Mouse (Mus musculus) spleen, postnatal 4 days (tissue): ENCODE data around the gene Nrbf2.
A peak's percentile ranks its signal among the peaks of the same experiment; 100 is the strongest.

Source experiments
- DNase-seq, 2 experiments: peaks; one replicate each; pipeline ENCODE4 v3.0.0; 2022; ENCODE audit warnings: low spot score in 2 of 2

Gene Nrbf2

GRCm38 (mm10) chr10:67295331-67295730, 10.2 kb upstream of the Nrbf2 start:
- no peak for DNase-seq

- DNase-seq = no peak
These were observed 6.0 kb upstream of the Nrbf2 start for GRCm38 (mm10) chr10:67291087-67291486.

- DNase-seq = no peak
These were observed 5.5 kb upstream of the Nrbf2 start for GRCm38 (mm10) chr10:67290622-67291021.

GRCm38 (mm10) chr10:67287877-67288276, 2.8 kb upstream of the Nrbf2 start:
- no peak for DNase-seq

GRCm38 (mm10) chr10:67284761-67285175, 337 bp downstream of the Nrbf2 start:
- peak; percentile 34 to 80 for DNase-seq

GRCm38 (mm10) chr10:67284311-67284710, 794 bp downstream of the Nrbf2 start:
- DNase-seq = no peak

GRCm38 (mm10) chr10:67283516-67283915, 1.6 kb downstream of the Nrbf2 start:
- DNase-seq = no peak

- DNase-seq = no peak
These were observed 2.6 kb downstream of the Nrbf2 start for GRCm38 (mm10) chr10:67282531-67282930.

- no peak for DNase-seq
These were observed 3.3 kb downstream of the Nrbf2 start for GRCm38 (mm10) chr10:67281852-67282251.

GRCm38 (mm10) chr10:67275916-67276315, 9.2 kb downstream of the Nrbf2 start:
- DNase-seq = no peak

- DNase-seq = peak; percentile 37 to 66
These were observed 20.3 kb downstream of the Nrbf2 start for GRCm38 (mm10) chr10:67264852-67265251.

- no peak for DNase-seq
These were observed 32.0 kb downstream of the Nrbf2 start for GRCm38 (mm10) chr10:67253115-67253514.

GRCm38 (mm10) chr10:67252353-67252752, 32.8 kb downstream of the Nrbf2 start:
- DNase-seq = no peak

- no peak for DNase-seq
These were observed 34.3 kb downstream of the Nrbf2 start for GRCm38 (mm10) chr10:67250846-67251245.

GRCm38 (mm10) chr10:67249486-67249885, 35.6 kb downstream of the Nrbf2 start:
- no peak for DNase-seq

GRCm38 (mm10) chr10:67247145-67247544, 38.0 kb downstream of the Nrbf2 start:
- DNase-seq = peak; percentile 64 to 86

GRCm38 (mm10) chr10:67230439-67230838, 54.7 kb downstream of the Nrbf2 start:
- DNase-seq = no peak

- no peak for DNase-seq
These were observed 58.6 kb downstream of the Nrbf2 start for GRCm38 (mm10) chr10:67226543-67226942.

GRCm38 (mm10) chr10:67226109-67226508, 59.0 kb downstream of the Nrbf2 start:
- peak in 1 of 2 experiments; percentile 24 for DNase-seq

- no peak for DNase-seq
These were observed 59.6 kb downstream of the Nrbf2 start for GRCm38 (mm10) chr10:67225528-67225927.

GRCm38 (mm10) chr10:67223942-67224341, 61.2 kb downstream of the Nrbf2 start:
- DNase-seq = no peak

- no peak for DNase-seq
These were observed 63.8 kb downstream of the Nrbf2 start for GRCm38 (mm10) chr10:67221284-67221683.

- DNase-seq = no peak
These were observed 64.9 kb downstream of the Nrbf2 start for GRCm38 (mm10) chr10:67220251-67220650.

- no peak for DNase-seq
These were observed 66.1 kb downstream of the Nrbf2 start for GRCm38 (mm10) chr10:67218873-67219565.
